ENCODE assay signal across 25 mouse cellular contexts in genomic region chr12:105724616-105725015, GRCm38 (mm10). TPM values are rescaled to one million over a fixed set of nuclear protein-coding genes. Genes with fewer than 3 reads are reported as not detected.
DNase-seq lines count a peak whose midpoint lies in the region; ATAC-seq and TF ChIP-seq lines count a peak whose summit lies in the region.
"Had no signal": no experiment of that assay in that cellular context is flagged by ENCODE, and none has a peak within 500 bp of the region (broad histone marks: within the 10 kb centered on the region; RNA-seq: fewer than 3 reads in every experiment).

No protein-coding gene starts in this region.

- 53% methylated on average over 1 of the region's 1 CpGs for WGBS in stomach, embryonic 15.5 days
- WGBS in stomach, postnatal 0 days = 25% methylated on average over 1 of the region's 1 CpGs
- 26% methylated on average over 1 of the region's 1 CpGs for WGBS in liver, embryonic 11.5 days
- WGBS in liver, embryonic 15.5 days (ENCODE audit: insufficient replicate concordance) = 9% methylated on average over 1 of the region's 1 CpGs
- 32% methylated on average over 1 of the region's 1 CpGs for WGBS in lung, adult 2 months

- no peak for TF ChIP-seq EP300 in stomach, postnatal 0 days (optimal IDR thresholded peaks at IDR 0.05)

- H3K36me3 ChIP-seq in stomach, embryonic 15.5 days = no peaks in the 10 kb centered on the region
- no peaks in the 10 kb centered on the region for H3K36me3 ChIP-seq in stomach, postnatal 0 days (ENCODE audit: control insufficient read depth, insufficient read depth, low read length)
- no peaks in the 10 kb centered on the region for H3K36me3 ChIP-seq in liver, embryonic 11.5 days (ENCODE audit: control insufficient read depth, insufficient read depth, low read length)
- no peaks in the 10 kb centered on the region for H3K36me3 ChIP-seq in liver, embryonic 15.5 days (replicated peaks)
- H3K36me3 ChIP-seq: embryonic facial prominence, embryonic 13.5 days; forebrain, embryonic 12.5 days; heart, embryonic 15.5 days; hindbrain, embryonic 13.5 days had no signal

- no peak overlapping the region for H3K4me2 ChIP-seq in stomach, embryonic 15.5 days
- H3K4me2 ChIP-seq in stomach, postnatal 0 days (replicated peaks; ENCODE audit: low read depth) = no peak overlapping the region
- peak overlapping the region; percentile 27 for H3K4me2 ChIP-seq in liver, embryonic 11.5 days
- H3K4me2 ChIP-seq in liver, embryonic 15.5 days = peak overlapping the region; percentile 8; the same call in 1 of the 2 replicates
- H3K4me2 ChIP-seq: embryonic facial prominence, embryonic 13.5 days; forebrain, embryonic 12.5 days; heart, embryonic 11.5 days; heart, embryonic 15.5 days; hindbrain, embryonic 13.5 days had no signal

- H3K9me3 ChIP-seq in stomach, embryonic 15.5 days = no peaks in the 10 kb centered on the region
- no peaks in the 10 kb centered on the region for H3K9me3 ChIP-seq in stomach, postnatal 0 days (ENCODE audit: control insufficient read depth, low read length)
- no peaks in the 10 kb centered on the region for H3K9me3 ChIP-seq in liver, embryonic 11.5 days (ENCODE audit: control insufficient read depth, low read length)
- H3K9me3 ChIP-seq in liver, embryonic 15.5 days (replicated peaks) = no peaks in the 10 kb centered on the region
- H3K9me3 ChIP-seq: embryonic facial prominence, embryonic 13.5 days; forebrain, embryonic 12.5 days; heart, embryonic 15.5 days; hindbrain, embryonic 13.5 days had no signal

- H3K27me3 ChIP-seq in stomach, embryonic 15.5 days (replicated peaks) = no peaks in the 10 kb centered on the region
- H3K27me3 ChIP-seq in stomach, postnatal 0 days (ENCODE audit: control insufficient read depth, insufficient read depth, low read length) = no peaks in the 10 kb centered on the region
- no peaks in the 10 kb centered on the region for H3K27me3 ChIP-seq in liver, embryonic 11.5 days (replicated peaks; ENCODE audit: control insufficient read depth, insufficient read depth, low read length)
- H3K27me3 ChIP-seq in liver, embryonic 15.5 days = no peaks in the 10 kb centered on the region
- H3K27me3 ChIP-seq: embryonic facial prominence, embryonic 13.5 days; forebrain, embryonic 12.5 days; hindbrain, embryonic 13.5 days had no signal

- H3K4me1 ChIP-seq in stomach, embryonic 15.5 days = no peaks in the 10 kb centered on the region
- H3K4me1 ChIP-seq in stomach, postnatal 0 days (replicated peaks; ENCODE audit: control insufficient read depth, insufficient read depth) = no peaks in the 10 kb centered on the region
- peaks cover 20% of the 10 kb centered on the region for H3K4me1 ChIP-seq in liver, embryonic 11.5 days (replicated peaks; ENCODE audit: control insufficient read depth, insufficient read depth, low read length)
- peaks cover 49% of the 10 kb centered on the region for H3K4me1 ChIP-seq in liver, embryonic 15.5 days (replicated peaks)
- H3K4me1 ChIP-seq in lung, adult 2 months (ENCODE audit: control insufficient read depth, insufficient read depth, low read length) = no peaks in the 10 kb centered on the region
- H3K4me1 ChIP-seq: embryonic facial prominence, embryonic 13.5 days; heart, embryonic 15.5 days had no signal

- no peak for TF ChIP-seq POLR2A in lung, adult 2 months (IDR thresholded peaks at IDR 0.05; ENCODE audit: borderline replicate concordance, extremely low read depth, low read depth, low read length)

- no peak overlapping the region for H3K9ac ChIP-seq in stomach, embryonic 15.5 days
- H3K9ac ChIP-seq in stomach, postnatal 0 days (ENCODE audit: low read length) = no peak overlapping the region
- H3K9ac ChIP-seq in liver, embryonic 11.5 days (ENCODE audit: low read depth, low read length) = no peak overlapping the region
- no peak overlapping the region for H3K9ac ChIP-seq in liver, embryonic 15.5 days
- H3K9ac ChIP-seq: embryonic facial prominence, embryonic 13.5 days; forebrain, embryonic 12.5 days; heart, embryonic 15.5 days; hindbrain, embryonic 13.5 days had no signal

- no peak overlapping the region for H3K27ac ChIP-seq in stomach, embryonic 15.5 days
- no peak overlapping the region for H3K27ac ChIP-seq in stomach, postnatal 0 days (replicated peaks)
- H3K27ac ChIP-seq in liver, embryonic 11.5 days (ENCODE audit: low read depth, low read length) = peak overlapping the region; percentile 82
- peak overlapping the region; percentile 64 for H3K27ac ChIP-seq in liver, embryonic 15.5 days (replicated peaks)
- H3K27ac ChIP-seq: embryonic facial prominence, embryonic 13.5 days; forebrain, embryonic 12.5 days; heart, adult 2 months; heart, embryonic 15.5 days; hindbrain, embryonic 13.5 days had no signal

- TF ChIP-seq CTCF in stomach, postnatal 0 days (IDR thresholded peaks at IDR 0.05; ENCODE audit: low read depth) = no peak
- no peak for TF ChIP-seq CTCF in lung, adult 2 months (IDR thresholded peaks at IDR 0.05; ENCODE audit: insufficient read depth, low read length)

- ATAC-seq in stomach, embryonic 15.5 days (ENCODE audit: insufficient read depth, low FRiP score, low read depth) = 0 out of 2 replicates have a peak, but pooled peaks have one; percentile 36
- ATAC-seq in stomach, postnatal 0 days (ENCODE audit: low FRiP score, low TSS enrichment) = no peak
- peak; percentile 80 for ATAC-seq in liver, embryonic 11.5 days (replicated peaks; ENCODE audit: low FRiP score)
- ATAC-seq in liver, embryonic 15.5 days (ENCODE audit: insufficient read depth) = peak; percentile 70
- peak; percentile 73 for ATAC-seq in megakaryocyte-erythroid progenitor cell, adult 5-6 weeks (replicated peaks; ENCODE audit: low FRiP score, low TSS enrichment, poor library complexity, severe bottlenecking)
- ATAC-seq: CD4-positive, CD25-positive, alpha-beta regulatory T cell, adult 4 months; forebrain, embryonic 16.5 days had no signal

- no peak overlapping the region for H3K4me3 ChIP-seq in stomach, embryonic 15.5 days (replicated peaks)
- no peak overlapping the region for H3K4me3 ChIP-seq in stomach, postnatal 0 days (ENCODE audit: low read depth, low read length)
- no peak overlapping the region for H3K4me3 ChIP-seq in liver, embryonic 11.5 days (ENCODE audit: low read depth, low read length)
- no peak overlapping the region for H3K4me3 ChIP-seq in liver, embryonic 15.5 days (replicated peaks)
- H3K4me3 ChIP-seq in lung, adult 2 months (replicated peaks; ENCODE audit: extremely low read depth, low read depth, low read length) = no peak overlapping the region
- H3K4me3 ChIP-seq: embryonic facial prominence, embryonic 13.5 days; forebrain, embryonic 12.5 days; heart, adult 2 months; heart, embryonic 15.5 days; hindbrain, embryonic 13.5 days had no signal

- DNase-seq in stomach, postnatal 0 days (ENCODE audit: low spot score) = no peak
- DNase-seq in liver, embryonic 11.5 days (ENCODE audit: low spot score) = no peak
- DNase-seq in lung, adult 2 months = no peak
- no peak for DNase-seq in ovary, postnatal 10 days (ENCODE audit: low spot score)
- DNase-seq in gastrocnemius, postnatal 4 days (ENCODE audit: low spot score in 2 of 2) = no peak
- DNase-seq: adrenal gland, adult 2 months; adrenal gland, postnatal 36 days; B cell, adult 2 months; cerebellum, adult 11 months; cerebellum, adult 8-10 months; cerebellum, postnatal 14 days; gastrocnemius, postnatal 10 days; heart, adult 2 months; heart, postnatal 14 days had no signal

RNA-seq across cellular contexts. Expression of gene Ak7, which starts 18.8 kb away (rescaled TPM):
- polyA plus RNA-seq in stomach, embryonic 15.5 days (2015; fragmentation: Nextera tagmentation; extraction: Ambion mirVana) = 0.49 and 0.53 TPM in 2 replicates
- 0.08 and 0.12 TPM in 2 replicates for polyA plus RNA-seq in stomach, postnatal 0 days (2015; fragmentation: Nextera tagmentation; extraction: Ambion mirVana)
- 0.10 TPM in 1 of 2 replicates, not detected in the other for polyA plus RNA-seq in liver, embryonic 11.5 days (2014; fragmentation: Nextera tagmentation; extraction: Ambion mirVana)
- 0.09 and 0.13 TPM in 2 replicates for polyA plus RNA-seq in liver, embryonic 15.5 days (2015; fragmentation: Nextera tagmentation; extraction: Ambion mirVana)
- 0.22 TPM in 1 of 2 replicates, not detected in the other for total RNA-seq in megakaryocyte-erythroid progenitor cell, adult 5-6 weeks (2014; fragmentation: Nextera tagmentation)
- total RNA-seq in megakaryocyte-erythroid progenitor cell, adult 5-6 weeks (2017) = 0.05 and 0.27 TPM in 2 replicates
- polyA plus RNA-seq in lung, adult 2 months (2012; rRNA removed) = 5.0 and 7.1 TPM in 2 replicates
- under 1 TPM in 1 of 2 experiments, not detected in 1; 0.13 TPM for total RNA-seq in gastrocnemius, postnatal 4 days (2021)
- total RNA-seq: gastrocnemius, postnatal 10 days; heart, adult 2 months; hematopoietic stem cell, adult 5-6 weeks had no signal

RNA-seq across cellular contexts. Expression of gene Atg2b, which starts 39.6 kb away (rescaled TPM):
- 10.6 and 10.7 TPM in 2 replicates for polyA plus RNA-seq in stomach, embryonic 15.5 days (2015; fragmentation: Nextera tagmentation; extraction: Ambion mirVana)
- polyA plus RNA-seq in stomach, postnatal 0 days (2015; fragmentation: Nextera tagmentation; extraction: Ambion mirVana) = 4.4 and 5.3 TPM in 2 replicates
- polyA plus RNA-seq in liver, embryonic 11.5 days (2014; fragmentation: Nextera tagmentation; extraction: Ambion mirVana) = 26.3 and 28.2 TPM in 2 replicates
- 6.8 and 7.7 TPM in 2 replicates for polyA plus RNA-seq in liver, embryonic 15.5 days (2015; fragmentation: Nextera tagmentation; extraction: Ambion mirVana)
- total RNA-seq in megakaryocyte-erythroid progenitor cell, adult 5-6 weeks (2014; fragmentation: Nextera tagmentation) = 77.7 and 89.6 TPM in 2 replicates
- 37.7 and 41.3 TPM in 2 replicates for total RNA-seq in megakaryocyte-erythroid progenitor cell, adult 5-6 weeks (2017)
- polyA plus RNA-seq in lung, adult 2 months (2012; rRNA removed) = 11.1 and 12.6 TPM in 2 replicates
- 10 to 100 TPM; 18.7 to 21.9 TPM for total RNA-seq in gastrocnemius, postnatal 4 days (2021)

RNA-seq across cellular contexts. Expression of gene Gskip, which starts 40.0 kb away (rescaled TPM):
- polyA plus RNA-seq in stomach, embryonic 15.5 days (2015; fragmentation: Nextera tagmentation; extraction: Ambion mirVana) = 27.3 and 28.7 TPM in 2 replicates
- 30.6 and 31.6 TPM in 2 replicates for polyA plus RNA-seq in stomach, postnatal 0 days (2015; fragmentation: Nextera tagmentation; extraction: Ambion mirVana)
- polyA plus RNA-seq in liver, embryonic 11.5 days (2014; fragmentation: Nextera tagmentation; extraction: Ambion mirVana) = 27.5 and 28.4 TPM in 2 replicates
- 11.5 and 11.8 TPM in 2 replicates for polyA plus RNA-seq in liver, embryonic 15.5 days (2015; fragmentation: Nextera tagmentation; extraction: Ambion mirVana)
- total RNA-seq in megakaryocyte-erythroid progenitor cell, adult 5-6 weeks (2014; fragmentation: Nextera tagmentation) = 15.5 and 20.6 TPM in 2 replicates
- total RNA-seq in megakaryocyte-erythroid progenitor cell, adult 5-6 weeks (2017) = 12.5 and 19.1 TPM in 2 replicates
- 7.3 and 10.9 TPM in 2 replicates for polyA plus RNA-seq in lung, adult 2 months (2012; rRNA removed)
- 10 to 100 TPM in 1 of 2 experiments, 1 to 10 TPM in 1; 9.1 to 10.3 TPM for total RNA-seq in gastrocnemius, postnatal 4 days (2021)

RNA-seq across cellular contexts. Expression of gene Papola, which starts 59.9 kb away (rescaled TPM):
- polyA plus RNA-seq in stomach, embryonic 15.5 days (2015; fragmentation: Nextera tagmentation; extraction: Ambion mirVana) = 199 and 202 TPM in 2 replicates
- 104 and 105 TPM in 2 replicates for polyA plus RNA-seq in stomach, postnatal 0 days (2015; fragmentation: Nextera tagmentation; extraction: Ambion mirVana)
- polyA plus RNA-seq in liver, embryonic 11.5 days (2014; fragmentation: Nextera tagmentation; extraction: Ambion mirVana) = 178 and 192 TPM in 2 replicates
- 90.3 and 97.1 TPM in 2 replicates for polyA plus RNA-seq in liver, embryonic 15.5 days (2015; fragmentation: Nextera tagmentation; extraction: Ambion mirVana)
- 201 and 263 TPM in 2 replicates for total RNA-seq in megakaryocyte-erythroid progenitor cell, adult 5-6 weeks (2014; fragmentation: Nextera tagmentation)
- 192 and 204 TPM in 2 replicates for total RNA-seq in megakaryocyte-erythroid progenitor cell, adult 5-6 weeks (2017)
- 40.4 and 51.8 TPM in 2 replicates for polyA plus RNA-seq in lung, adult 2 months (2012; rRNA removed)
- 100 to 1,000 TPM; 135 to 137 TPM for total RNA-seq in gastrocnemius, postnatal 4 days (2021)

Comparison
In these comparisons a context has a peak if more than half of its experiments do, and no peak if none do; other contexts are left out.
1. H3K27ac ChIP-seq: peak in liver, embryonic 11.5 days (single experiment) and liver, embryonic 15.5 days (single experiment); none in stomach, embryonic 15.5 days (single experiment) and stomach, postnatal 0 days (single experiment).
2. H3K4me2 ChIP-seq: peak in liver, embryonic 11.5 days (single experiment) and liver, embryonic 15.5 days (single experiment); none in stomach, embryonic 15.5 days (single experiment) and stomach, postnatal 0 days (single experiment).